Mouse (Mus musculus): ENCODE results near the gene Rgs3.

DNA sequence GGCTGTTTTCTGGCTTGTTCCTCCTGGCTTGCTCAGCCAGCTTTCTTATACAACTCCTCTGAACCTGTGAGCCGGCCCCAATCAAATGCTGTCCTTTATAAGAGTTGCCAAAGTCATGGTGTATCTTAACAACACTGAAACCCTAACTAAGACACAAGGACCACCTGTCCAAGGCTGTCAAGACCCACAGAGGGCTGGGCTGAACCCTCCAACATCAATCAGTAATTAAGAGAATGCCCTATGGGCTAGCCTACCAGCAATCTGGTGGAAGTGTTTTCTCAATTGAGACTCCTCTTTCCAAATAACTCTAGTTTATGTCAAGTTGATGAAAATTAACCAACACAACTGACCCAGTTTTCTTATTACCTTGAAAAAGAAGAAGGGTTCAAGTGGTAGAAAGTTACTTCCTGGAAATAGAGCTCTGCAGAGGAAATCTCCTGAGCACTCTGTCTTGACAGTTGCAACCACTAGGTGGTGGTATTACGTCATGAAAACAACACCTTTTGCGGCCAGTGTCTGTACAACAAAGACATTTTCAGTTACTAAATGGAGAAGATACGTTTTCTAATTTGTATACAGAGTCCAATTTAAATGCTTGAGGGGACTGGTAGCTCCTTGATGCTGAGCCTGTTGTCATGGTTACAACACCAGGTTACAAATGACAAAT is 1.4 kb downstream of the Rgs3 start:
- TF ChIP-seq POLR2A (IDR thresholded peaks at IDR 0.05; ENCODE audit: control insufficient read depth in 1 of 2, insufficient read depth in 1 of 2, low read depth in 1 of 2, low read length in 2 of 2, poor library complexity in 1 of 2) (no peak), CTCF (IDR thresholded peaks at IDR 0.05 in 2 of 3, conservative IDR thresholded peaks at IDR 0.05 in 1 of 3; ENCODE audit: control insufficient read depth in 1 of 3, insufficient read depth in 1 of 3, low read depth in 2 of 3, low read length in 3 of 3, poor library complexity in 1 of 3, severe bottlenecking in 1 of 3) (peak; percentile 56 to 91 (median 62)), BHLHE40 (IDR thresholded peaks at IDR 0.05; ENCODE audit: borderline replicate concordance, low read depth, low read length) (no peak), GABPA (IDR thresholded peaks at IDR 0.05; ENCODE audit: low read depth, low read length) (no peak), TAL1 (IDR thresholded peaks at IDR 0.05; ENCODE audit: low read length) (no peak), CHD2 (IDR thresholded peaks at IDR 0.05; ENCODE audit: low read length) (no peak), EP300 (IDR thresholded peaks at IDR 0.05; ENCODE audit: low read depth in 1 of 2, low read length in 2 of 2) (no peak)
